In the genomic region with DNA sequence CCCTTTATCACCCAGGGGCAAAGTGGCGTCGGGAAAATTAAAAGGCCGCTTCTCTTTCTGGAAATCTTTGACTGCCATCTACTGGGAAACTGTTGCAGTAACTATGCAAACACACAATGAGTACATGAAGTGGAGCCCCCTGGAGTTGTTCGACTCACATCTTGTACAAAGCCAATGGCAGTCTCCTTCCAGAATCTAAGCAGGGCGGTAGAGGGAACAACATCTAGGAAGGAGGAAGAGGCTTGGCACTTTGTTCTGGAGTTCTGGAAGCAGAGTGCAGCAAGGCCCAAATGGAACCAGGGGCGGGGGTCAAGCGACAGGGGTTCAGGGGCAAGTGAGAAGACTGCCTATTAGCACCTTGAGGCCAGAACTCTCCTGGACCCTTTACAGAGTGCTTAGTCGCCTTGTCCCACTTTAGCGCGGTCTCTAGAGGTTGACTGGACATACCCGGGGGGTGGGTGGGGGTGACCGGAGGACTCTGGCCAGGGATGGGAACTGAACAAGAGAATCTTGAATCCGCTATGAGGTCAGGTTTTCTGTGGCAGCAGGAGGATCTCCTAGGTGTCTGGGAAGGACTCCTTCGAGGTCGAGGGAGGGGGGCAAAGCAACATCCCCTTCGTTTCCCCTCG, we compare ENCODE assay signal across 8 mouse cellular contexts. TPM values are rescaled to one million over a fixed set of nuclear protein-coding genes. Genes with fewer than 3 reads are reported as not detected.
DNase-seq lines count a peak whose midpoint lies in the region; ATAC-seq and TF ChIP-seq lines count a peak whose summit lies in the region.

No protein-coding gene starts in this region.

- H3K27me3 ChIP-seq in forebrain, embryonic 13.5 days, result no peaks in the 10 kb centered on the region
- no peaks in the 10 kb centered on the region for H3K27me3 ChIP-seq in intestine, embryonic 15.5 days (replicated peaks)
- H3K27me3 ChIP-seq in liver, embryonic 16.5 days (ENCODE audit: control insufficient read depth, insufficient read depth, low read depth, low read length), result peaks cover 43% of the 10 kb centered on the region

- DNase-seq in layer of hippocampus, adult 2 months (ENCODE audit: low spot score in 2 of 2), result peak; percentile 39 to 42
- no peak for DNase-seq in layer of hippocampus, adult 9-10 months (ENCODE audit: low spot score)
- DNase-seq in Muller cell, postnatal 12 days (ENCODE audit: inconsistent ontology term), result peak; percentile 51
- no peak for DNase-seq in cerebellum, adult 9-11 months

- WGBS in forebrain, embryonic 13.5 days, result 2% methylated on average over 17 of the region's 17 CpGs
- 1% methylated on average over 17 of the region's 17 CpGs for WGBS in intestine, embryonic 15.5 days
- WGBS in liver, embryonic 16.5 days (ENCODE audit: insufficient replicate concordance), result 3% methylated on average over 17 of the region's 17 CpGs
- 5% methylated on average over 17 of the region's 17 CpGs for WGBS in olfactory bulb, adult 2 months

- TF ChIP-seq CTCF in layer of hippocampus, adult 2 months (conservative IDR thresholded peaks at IDR 0.05), result peak; percentile 69
- no peak for TF ChIP-seq CTCF in olfactory bulb, adult 2 months (IDR thresholded peaks at IDR 0.05; ENCODE audit: insufficient read depth, low read depth, low read length)

- H3K9ac ChIP-seq in forebrain, embryonic 13.5 days, result peak overlapping the region; percentile 87
- peak overlapping the region; percentile 99 for H3K9ac ChIP-seq in intestine, embryonic 15.5 days
- H3K9ac ChIP-seq in liver, embryonic 16.5 days (ENCODE audit: low read depth, low read length), result peak overlapping the region; percentile 71

- H3K4me2 ChIP-seq in forebrain, embryonic 13.5 days, result peak overlapping the region; percentile 99
- H3K4me2 ChIP-seq in intestine, embryonic 15.5 days (replicated peaks), result peak overlapping the region; percentile 95
- peak overlapping the region; percentile 66 for H3K4me2 ChIP-seq in liver, embryonic 16.5 days (ENCODE audit: low read depth, low read length)

- H3K4me3 ChIP-seq in layer of hippocampus, adult 2 months, result peak overlapping the region; percentile 70
- H3K4me3 ChIP-seq in forebrain, embryonic 13.5 days, result peak overlapping the region; percentile 67
- peak overlapping the region; percentile 83 for H3K4me3 ChIP-seq in intestine, embryonic 15.5 days (replicated peaks)
- H3K4me3 ChIP-seq in liver, embryonic 16.5 days (ENCODE audit: low read depth, low read length), result peak overlapping the region; percentile 59
- H3K4me3 ChIP-seq in olfactory bulb, adult 2 months (ENCODE audit: insufficient read depth, low read depth, low read length), result peak overlapping the region; percentile 44

- no peak for TF ChIP-seq POLR2A in olfactory bulb, adult 2 months (IDR thresholded peaks at IDR 0.05; ENCODE audit: insufficient read depth, low read depth, low read length)

- peak; percentile 27 for ATAC-seq in forebrain, embryonic 13.5 days
- peak; percentile 13 for ATAC-seq in intestine, embryonic 15.5 days
- no peak for ATAC-seq in liver, embryonic 16.5 days (ENCODE audit: low read depth)

- H3K9me3 ChIP-seq in forebrain, embryonic 13.5 days (replicated peaks), result no peaks in the 10 kb centered on the region
- no peaks in the 10 kb centered on the region for H3K9me3 ChIP-seq in intestine, embryonic 15.5 days
- no peaks in the 10 kb centered on the region for H3K9me3 ChIP-seq in liver, embryonic 16.5 days (replicated peaks; ENCODE audit: control insufficient read depth, low read length)

- H3K4me1 ChIP-seq in forebrain, embryonic 13.5 days, result peaks cover 30% of the 10 kb centered on the region
- H3K4me1 ChIP-seq in intestine, embryonic 15.5 days (replicated peaks), result peaks cover 28% of the 10 kb centered on the region
- peaks cover 6% of the 10 kb centered on the region for H3K4me1 ChIP-seq in liver, embryonic 16.5 days (ENCODE audit: control insufficient read depth, low read depth, low read length)
- peaks cover 19% of the 10 kb centered on the region for H3K4me1 ChIP-seq in olfactory bulb, adult 2 months (ENCODE audit: control insufficient read depth, insufficient read depth, low read length)

- H3K36me3 ChIP-seq in forebrain, embryonic 13.5 days (ENCODE audit: poor library complexity, severe bottlenecking), result no peaks in the 10 kb centered on the region
- no peaks in the 10 kb centered on the region for H3K36me3 ChIP-seq in intestine, embryonic 15.5 days
- no peaks in the 10 kb centered on the region for H3K36me3 ChIP-seq in liver, embryonic 16.5 days (ENCODE audit: control insufficient read depth, insufficient read depth)

- peak overlapping the region; percentile 84 for H3K27ac ChIP-seq in layer of hippocampus, adult 2 months
- peak overlapping the region; percentile 82 for H3K27ac ChIP-seq in forebrain, embryonic 13.5 days
- peak overlapping the region; percentile 95 for H3K27ac ChIP-seq in intestine, embryonic 15.5 days
- H3K27ac ChIP-seq in liver, embryonic 16.5 days (ENCODE audit: low read length), result peak overlapping the region; percentile 57
- no peak overlapping the region for H3K27ac ChIP-seq in olfactory bulb, adult 2 months (ENCODE audit: insufficient read depth, low read depth, low read length)

RNA-seq across cellular contexts. Expression of a gene that starts 0.6 kb away (rescaled TPM):
- total RNA-seq in layer of hippocampus, adult 2 months (2021), result 10 to 100 TPM; 69.4 to 71.9 TPM
- 131 TPM in 2 replicates for polyA plus RNA-seq in forebrain, embryonic 13.5 days (2015; fragmentation: Nextera tagmentation; extraction: Ambion mirVana)
- polyA plus RNA-seq in intestine, embryonic 15.5 days (2015; fragmentation: Nextera tagmentation; extraction: Ambion mirVana), result 426 and 441 TPM in 2 replicates
- 277 and 302 TPM in 2 replicates for polyA plus RNA-seq in liver, embryonic 16.5 days (2015; fragmentation: Nextera tagmentation; extraction: Ambion mirVana)
- not detected in 2 replicates for polyA plus RNA-seq in olfactory bulb, adult 2 months (2012; ENCODE audit: insufficient read depth, insufficient read length, low replicate concordance, missing spikeins)

RNA-seq across cellular contexts. Expression of a gene that starts 16.5 kb away (rescaled TPM):
- 1 to 10 TPM; 1.7 to 3.0 TPM for total RNA-seq in layer of hippocampus, adult 2 months (2021)
- 276 and 284 TPM in 2 replicates for polyA plus RNA-seq in forebrain, embryonic 13.5 days (2015; fragmentation: Nextera tagmentation; extraction: Ambion mirVana)
- polyA plus RNA-seq in intestine, embryonic 15.5 days (2015; fragmentation: Nextera tagmentation; extraction: Ambion mirVana), result 183 and 194 TPM in 2 replicates
- polyA plus RNA-seq in liver, embryonic 16.5 days (2015; fragmentation: Nextera tagmentation; extraction: Ambion mirVana), result 189 and 201 TPM in 2 replicates
- polyA plus RNA-seq in olfactory bulb, adult 2 months (2012; ENCODE audit: insufficient read depth, insufficient read length, low replicate concordance, missing spikeins), result 288 TPM in 1 of 2 replicates, not detected in the other

RNA-seq across cellular contexts. Expression of a gene that starts 48.6 kb away (rescaled TPM):
- total RNA-seq in layer of hippocampus, adult 2 months (2021), result not detected
- polyA plus RNA-seq in forebrain, embryonic 13.5 days (2015; fragmentation: Nextera tagmentation; extraction: Ambion mirVana), result not detected in 2 replicates
- 0.58 and 0.93 TPM in 2 replicates for polyA plus RNA-seq in intestine, embryonic 15.5 days (2015; fragmentation: Nextera tagmentation; extraction: Ambion mirVana)
- polyA plus RNA-seq in liver, embryonic 16.5 days (2015; fragmentation: Nextera tagmentation; extraction: Ambion mirVana), result 0.19 and 0.21 TPM in 2 replicates
- not detected in 2 replicates for polyA plus RNA-seq in olfactory bulb, adult 2 months (2012; ENCODE audit: insufficient read depth, insufficient read length, low replicate concordance, missing spikeins)

RNA-seq across cellular contexts. Expression of a gene that starts 57.6 kb away (rescaled TPM):
- 1 to 10 TPM; 1.3 to 2.0 TPM for total RNA-seq in layer of hippocampus, adult 2 months (2021)
- polyA plus RNA-seq in forebrain, embryonic 13.5 days (2015; fragmentation: Nextera tagmentation; extraction: Ambion mirVana), result 0.21 TPM in 1 of 2 replicates, not detected in the other
- 0.20 and 0.35 TPM in 2 replicates for polyA plus RNA-seq in intestine, embryonic 15.5 days (2015; fragmentation: Nextera tagmentation; extraction: Ambion mirVana)
- polyA plus RNA-seq in liver, embryonic 16.5 days (2015; fragmentation: Nextera tagmentation; extraction: Ambion mirVana), result 0.15 TPM in 1 of 2 replicates, not detected in the other
- polyA plus RNA-seq in olfactory bulb, adult 2 months (2012; ENCODE audit: insufficient read depth, insufficient read length, low replicate concordance, missing spikeins), result not detected in 2 replicates

Comparison
In these comparisons a context has a peak if more than half of its experiments do, and no peak if none do; other contexts are left out.
1. DNase-seq: peak in layer of hippocampus, adult 2 months (2 of 2) and Muller cell, postnatal 12 days (single experiment); none in layer of hippocampus, adult 9-10 months (single experiment) and cerebellum, adult 9-11 months (single experiment).
2. RNA of a gene that starts 0.6 kb away (polyA plus RNA-seq): 426 to 441 TPM in intestine, embryonic 15.5 days, 277 to 302 TPM in liver, embryonic 16.5 days and 131 TPM in forebrain, embryonic 13.5 days; not detected in olfactory bulb, adult 2 months; every median in the first group is over 100 times any median in the second.
3. Peak in every context shown above with its lines, with median percentiles within 50 percentile points of each other: H3K4me3 ChIP-seq, H3K4me2 ChIP-seq and H3K9ac ChIP-seq.